Mouse (Mus musculus) hindbrain, embryonic 12.5 days (tissue): Measurements from ENCODE around the gene Ap1s1. TPM values are rescaled to one million over a fixed set of nuclear protein-coding genes. Genes with fewer than 3 reads are reported as not detected.

Source experiments
- ATAC-seq: fragments of 200-750 bp; cut with Nextera tagmentation; 2 replicates; pipeline ENCODE4 v1.8.0; 2017; ENCODE audit warnings: moderate TSS enrichment; ENCODE audit not compliant: low FRiP score
- H3K27ac ChIP-seq: fragments of 300-500 bp; sonication (generic); 2 replicates; pipeline ENCODE4 v1.5.1; 2016; ENCODE audit warnings: mild to moderate bottlenecking
- H3K27me3 ChIP-seq: fragments of 300-500 bp; sonication (generic); 2 replicates; pipeline ENCODE4 v1.6.1; 2016; ENCODE audit warnings: mild to moderate bottlenecking
- H3K36me3 ChIP-seq: fragments of 300-500 bp; sonication (generic); 2 replicates; pipeline ENCODE4 v1.6.1; 2016; ENCODE audit warnings: mild to moderate bottlenecking
- H3K4me1 ChIP-seq: fragments of 300-500 bp; sonication (generic); 2 replicates; pipeline ENCODE4 v1.6.1; 2016
- H3K4me2 ChIP-seq: fragments of 300-500 bp; sonication (generic); replicated peaks from 2 replicates; pipeline ENCODE4 v1.6.1; 2016; ENCODE audit warnings: mild to moderate bottlenecking
- H3K4me3 ChIP-seq: fragments of 300-500 bp; sonication (generic); 2 replicates; pipeline ENCODE4 v1.5.1; 2016; ENCODE audit warnings: mild to moderate bottlenecking
- H3K9ac ChIP-seq: fragments of 300-500 bp; sonication (generic); 2 replicates; pipeline ENCODE4 v1.6.1; 2016; ENCODE audit warnings: mild to moderate bottlenecking, moderate library complexity
- H3K9me3 ChIP-seq: fragments of 300-500 bp; sonication (generic); replicated peaks from 2 replicates; pipeline ENCODE4 v1.6.1; 2016; ENCODE audit warnings: mild to moderate bottlenecking
- WGBS: fragments of 180-500 bp; shearing (Covaris S2); methylation state at CpG from one replicate; pipeline ENCODE4 v1.1.7; 2016; 5-methylcytosine and 5-hydroxymethylcytosine counted together
- polyA plus RNA-seq: library from polyadenylated mRNA; unstranded; fragments of >200 nt; fragmentation: Nextera tagmentation; extraction: Ambion mirVana; gene quantifications from 2 replicates; pipeline ENCODE4 v1.2.1, GENCODE M21; 2016

The Ap1s1 gene
- polyA plus RNA-seq, 1 experiment from 2014 or later: 186 TPM

DNA sequence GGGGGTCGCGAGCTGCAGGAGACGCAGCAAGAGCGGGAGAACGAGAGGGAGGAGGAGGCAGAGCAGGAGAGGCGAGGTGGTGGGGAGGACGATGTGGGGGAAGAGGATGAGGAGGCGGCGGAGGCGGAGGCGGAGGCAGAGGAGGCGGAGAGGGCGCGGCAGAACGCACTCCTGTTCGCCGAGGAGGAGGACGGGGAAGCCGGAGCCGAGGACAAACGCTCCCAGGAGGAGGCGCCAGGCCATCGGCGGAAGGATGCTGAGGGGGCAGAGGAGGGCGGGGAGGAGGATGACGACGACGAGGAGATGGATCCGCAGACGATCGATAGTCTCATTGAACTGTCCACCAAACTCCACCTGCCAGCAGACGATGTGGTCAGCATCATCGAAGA is 13.9 kb downstream of the Ap1s1 start:
- WGBS: under 1% methylated on average over 23 of the region's 33 CpGs
- Histone ChIP-seq H3K4me3 (peak overlapping the region; percentile 50), H3K27me3 (peaks cover 69% of the 10 kb centered on the region), H3K9ac (peak overlapping the region; percentile 55), H3K36me3 (peaks cover 17% of the 10 kb centered on the region), H3K9me3 (no peaks in the 10 kb centered on the region), H3K4me2 (peak overlapping the region; percentile 100), H3K27ac (0 out of 2 replicates have a peak overlapping the region, but pooled peaks have one; percentile 30), H3K4me1 (peaks cover 34% of the 10 kb centered on the region)
- 0 out of 2 replicates have a peak, but pooled peaks have one; percentile 0 for ATAC-seq

- ATAC-seq: no peak
- H3K9ac ChIP-seq: peak overlapping the region; percentile 55
- peak overlapping the region; percentile 100 for H3K4me2 ChIP-seq
- WGBS: under 1% methylated on average over 78 of the region's 78 CpGs
- no peaks in the 10 kb centered on the region for H3K9me3 ChIP-seq
- peaks cover 11% of the 10 kb centered on the region for H3K36me3 ChIP-seq
- H3K4me3 ChIP-seq: peak overlapping the region; percentile 50
- H3K27ac ChIP-seq: no peak overlapping the region
- H3K4me1 ChIP-seq: peaks cover 34% of the 10 kb centered on the region
- H3K27me3 ChIP-seq: peaks cover 75% of the 10 kb centered on the region
These were observed 14.6 kb downstream of the Ap1s1 start for GRCm38 (mm10) chr5:137031076-137032032.

GRCm38 (mm10) chr5:137030416-137030810 is 15.5 kb downstream of the Ap1s1 start:
- Histone ChIP-seq H3K9ac (peak overlapping the region; percentile 41; the same call in 1 of the 2 replicates), H3K9me3 (no peaks in the 10 kb centered on the region), H3K27ac (no peak overlapping the region), H3K4me1 (peaks cover 34% of the 10 kb centered on the region), H3K27me3 (peaks cover 80% of the 10 kb centered on the region), H3K4me2 (peak overlapping the region; percentile 100), H3K4me3 (peak overlapping the region; percentile 35), H3K36me3 (0 out of 2 replicates have a peak, but pooled peaks cover 4% of the 10 kb centered on the region)
- ATAC-seq: no peak
- 10% methylated on average over 22 of the region's 22 CpGs for whole genome bisulfite sequencing

DNA sequence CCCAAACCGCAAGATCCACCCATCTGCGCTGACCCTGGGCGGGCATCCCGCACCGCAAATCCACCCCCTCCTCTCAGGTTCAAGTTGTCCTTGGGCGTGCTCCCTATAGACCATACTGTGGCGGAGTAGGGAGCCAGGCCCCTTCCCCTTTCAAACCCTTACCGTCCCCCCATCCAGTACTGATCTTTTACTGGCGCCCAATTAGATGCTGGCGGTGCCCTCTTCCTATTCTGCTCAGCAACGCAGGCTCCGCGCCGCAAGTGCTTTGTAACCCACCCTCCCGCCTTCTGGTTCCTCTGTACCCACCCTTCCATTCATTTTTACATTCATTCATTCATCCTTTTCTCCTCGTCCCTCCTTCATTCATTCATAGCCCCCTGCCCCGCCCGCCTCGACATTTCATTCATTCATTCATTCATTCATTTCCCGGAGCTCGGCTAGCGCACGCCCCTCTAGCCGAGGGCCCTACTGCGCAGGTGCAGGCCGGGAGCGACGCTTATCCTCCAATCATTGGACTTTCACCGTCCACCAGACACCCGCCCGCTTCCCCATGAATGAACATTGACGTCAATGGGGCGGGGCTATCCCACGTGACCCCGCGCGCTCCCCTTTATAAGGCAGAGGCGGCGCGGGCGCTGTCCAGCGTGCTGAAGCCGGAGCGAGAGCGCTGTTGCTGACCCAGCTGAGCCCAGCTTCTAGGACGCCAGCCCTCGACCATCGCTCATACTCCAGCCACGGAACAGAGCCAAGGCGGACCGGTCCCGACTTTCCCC is 16.1 kb downstream of the Ap1s1 start:
- peak overlapping the region; percentile 100 for H3K4me2 ChIP-seq
- peaks cover 80% of the 10 kb centered on the region for H3K27me3 ChIP-seq
- peaks cover 34% of the 10 kb centered on the region for H3K4me1 ChIP-seq
- 0 out of 2 replicates have a peak, but pooled peaks cover 1% of the 10 kb centered on the region for H3K36me3 ChIP-seq
- no peaks in the 10 kb centered on the region for H3K9me3 ChIP-seq
- H3K27ac ChIP-seq: no peak overlapping the region
- peak overlapping the region; percentile 35 for H3K4me3 ChIP-seq
- under 1% methylated on average over 52 of the region's 52 CpGs for WGBS
- ATAC-seq: peak; percentile 84
- peak overlapping the region; percentile 41; the same call in 1 of the 2 replicates for H3K9ac ChIP-seq

DNA sequence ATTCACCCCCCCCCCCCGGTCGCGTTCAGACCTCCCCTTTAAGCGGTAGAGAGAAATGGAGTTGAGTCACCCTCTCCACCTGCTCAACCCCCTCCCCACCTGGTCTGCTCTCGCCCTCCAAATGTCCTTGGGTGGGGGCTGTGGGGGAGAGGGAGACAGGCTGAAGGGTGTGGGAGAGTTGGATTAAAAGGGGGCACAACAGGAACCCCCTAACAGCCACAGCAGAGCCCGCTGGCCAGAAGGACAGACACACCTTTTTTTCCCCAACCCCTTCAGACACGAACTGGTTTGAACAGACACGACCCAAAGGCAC is 16.7 kb downstream of the Ap1s1 start:
- no peaks in the 10 kb centered on the region for H3K36me3 ChIP-seq
- H3K9ac ChIP-seq: no peak overlapping the region; the same call in 1 of the 2 replicates
- no peaks in the 10 kb centered on the region for H3K9me3 ChIP-seq
- H3K4me3 ChIP-seq: peak overlapping the region; percentile 35
- peaks cover 82% of the 10 kb centered on the region for H3K27me3 ChIP-seq
- H3K27ac ChIP-seq: no peak overlapping the region
- no peak for ATAC-seq
- peaks cover 34% of the 10 kb centered on the region for H3K4me1 ChIP-seq
- WGBS: 2% methylated on average over 7 of the region's 8 CpGs
- peak overlapping the region; percentile 100 for H3K4me2 ChIP-seq

- no peak overlapping the region for H3K9ac ChIP-seq
- H3K4me3 ChIP-seq: peak overlapping the region; percentile 35; the same call in 1 of the 2 replicates
- ATAC-seq: no peak
These were observed 17.2 kb downstream of the Ap1s1 start for GRCm38 (mm10) chr5:137028561-137029272.

GRCm38 (mm10) chr5:137026092-137026491 is 19.8 kb downstream of the Ap1s1 start, which contains the start of gene Vgf:
Gene Vgf, plus strand, starts transcription at chr5:137026392.
- Histone ChIP-seq H3K4me1 (peaks cover 20% of the 10 kb centered on the region), H3K36me3 (no peaks in the 10 kb centered on the region), H3K4me3 (no peak within 1 kb of the TSS), H3K27me3 (peaks cover 77% of the 10 kb centered on the region), H3K9me3 (no peaks in the 10 kb centered on the region), H3K4me2 (peak within 1 kb of the TSS; percentile 38), H3K27ac (no peak within 1 kb of the TSS), H3K9ac (no peak within 1 kb of the TSS)
- ATAC-seq: no peak
- WGBS: 27% methylated on average over 4 of the region's 4 CpGs

More at GRCm38 (mm10) chr5:137028561-137029272, 17.2 kb downstream of the Ap1s1 start:
- no peaks in the 10 kb centered on the region for H3K9me3 ChIP-seq
- WGBS: 3% methylated on average over 28 of the region's 29 CpGs
- peak overlapping the region; percentile 100 for H3K4me2 ChIP-seq
- peaks cover 84% of the 10 kb centered on the region for H3K27me3 ChIP-seq
- H3K4me1 ChIP-seq: peaks cover 34% of the 10 kb centered on the region
- no peaks in the 10 kb centered on the region for H3K36me3 ChIP-seq
- H3K27ac ChIP-seq: no peak overlapping the region

GRCm38 (mm10) chr5:137025132-137025531 is 20.8 kb downstream of the Ap1s1 start:
- ATAC-seq: no peak
- Histone ChIP-seq H3K27me3 (peaks cover 69% of the 10 kb centered on the region), H3K36me3 (no peaks in the 10 kb centered on the region), H3K4me1 (peaks cover 11% of the 10 kb centered on the region), H3K9ac (no peak overlapping the region), H3K9me3 (no peaks in the 10 kb centered on the region), H3K4me3 (no peak overlapping the region), H3K27ac (no peak overlapping the region), H3K4me2 (peak overlapping the region; percentile 38)
- WGBS: under 1% methylated on average over 23 of the region's 23 CpGs

GRCm38 (mm10) chr5:137024318-137024717 is 21.6 kb downstream of the Ap1s1 start:
- Histone ChIP-seq H3K9ac (no peak overlapping the region), H3K4me3 (no peak overlapping the region), H3K4me2 (no peak overlapping the region), H3K36me3 (no peaks in the 10 kb centered on the region), H3K27ac (no peak overlapping the region), H3K9me3 (no peaks in the 10 kb centered on the region), H3K27me3 (peaks cover 62% of the 10 kb centered on the region), H3K4me1 (peaks cover 7% of the 10 kb centered on the region)
- ATAC-seq: no peak
- WGBS: 61% methylated on average over 3 of the region's 3 CpGs

GRCm38 (mm10) chr5:137015913-137016312 is 30.0 kb downstream of the Ap1s1 start:
- Histone ChIP-seq H3K9ac (no peak overlapping the region), H3K4me1 (no peaks in the 10 kb centered on the region), H3K27ac (no peak overlapping the region), H3K36me3 (no peaks in the 10 kb centered on the region), H3K4me2 (no peak overlapping the region), H3K27me3 (no peaks in the 10 kb centered on the region), H3K9me3 (no peaks in the 10 kb centered on the region), H3K4me3 (no peak overlapping the region)
- WGBS: 86% methylated on average over 3 of the region's 3 CpGs
- ATAC-seq: no peak

DNA sequence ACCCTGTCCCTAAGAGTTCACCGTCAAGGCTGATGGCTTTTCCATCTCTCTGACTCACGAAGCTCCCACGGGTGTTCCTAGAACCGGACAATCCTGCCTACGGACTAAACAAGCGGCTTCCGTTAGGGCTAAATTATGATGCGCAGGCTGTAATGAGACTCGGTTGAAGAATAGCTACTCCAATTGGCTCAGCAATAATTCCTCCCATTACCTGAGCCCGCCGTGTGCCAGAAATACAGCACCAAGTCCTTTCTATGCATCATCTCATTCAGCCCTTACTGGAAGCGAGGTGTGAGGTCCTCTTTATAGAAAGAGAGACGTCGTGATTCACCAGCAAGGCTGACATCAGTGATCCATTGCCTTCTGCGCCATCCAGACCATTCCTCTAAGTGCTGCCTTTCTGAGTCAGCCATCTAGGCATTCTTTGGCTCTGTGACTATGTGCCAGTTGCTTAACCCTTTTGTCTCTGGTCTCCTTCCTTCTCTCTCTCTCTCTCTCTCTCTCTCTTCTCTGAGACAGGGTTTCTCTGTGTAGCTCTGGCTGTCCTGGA is 33.5 kb downstream of the Ap1s1 start:
- Histone ChIP-seq H3K27me3 (no peaks in the 10 kb centered on the region), H3K4me1 (no peaks in the 10 kb centered on the region), H3K9ac (no peak overlapping the region), H3K36me3 (no peaks in the 10 kb centered on the region), H3K9me3 (no peaks in the 10 kb centered on the region), H3K4me2 (no peak overlapping the region), H3K27ac (no peak overlapping the region), H3K4me3 (no peak overlapping the region)
- WGBS: 69% methylated on average over 15 of the region's 15 CpGs
- ATAC-seq: no peak
